Mouse (Mus musculus) liver, embryonic 14.5 days (tissue): ENCODE results near the gene 3300002I08Rik. TPM values are rescaled to one million over a fixed set of nuclear protein-coding genes. Genes with fewer than 3 reads are reported as not detected.

Experiments used
- ATAC-seq: fragments of 200-750 bp; cut with Nextera tagmentation; 2 replicates; pipeline ENCODE4 v1.8.0; 2017; ENCODE audit warnings: moderate number of reproducible peaks, mild to moderate bottlenecking, moderate library complexity; ENCODE audit not compliant: insufficient read depth
- DNase-seq, 3 experiments: peaks; one replicate each; pipeline ENCODE4 v3.0.0-alpha.2; 2012 to 2013; ENCODE audit warnings: low read depth in 3 of 3, low spot score in 3 of 3
- H3K27ac ChIP-seq: fragments of 300-500 bp; sonication (generic); 2 replicates; pipeline ENCODE4 v1.5.1; 2014; ENCODE audit warnings: moderate library complexity, mild to moderate bottlenecking, control low read depth, inconsistent platforms
- H3K27me3 ChIP-seq: fragments of 300-500 bp; sonication (generic); 2 replicates; pipeline ENCODE4 v1.6.1; 2014; ENCODE audit warnings: mild to moderate bottlenecking, low read length, moderate library complexity; ENCODE audit not compliant: control insufficient read depth, insufficient read depth
- H3K36me3 ChIP-seq: fragments of 300-500 bp; sonication (generic); replicated peaks from 2 replicates; pipeline ENCODE4 v1.6.1; 2014; ENCODE audit warnings: low read depth; ENCODE audit not compliant: control insufficient read depth, insufficient read depth
- H3K4me1 ChIP-seq, 2 experiments: fragments of 200-500 bp in 1 of 2; fragments of 300-500 bp in 1 of 2; sonication (generic) in 1 of 2; replicated peaks; 2 replicates each; pipeline ENCODE4 v1.6.1; 2012 to 2014; ENCODE audit warnings: antibody characterized with exemption in 1 of 2, inconsistent platforms in 1 of 2, low read length in 1 of 2; ENCODE audit not compliant: control insufficient read depth in 2 of 2, insufficient read depth in 2 of 2
- H3K4me2 ChIP-seq: fragments of 300-500 bp; sonication (generic); 2 replicates; pipeline ENCODE4 v1.6.1; 2014; ENCODE audit warnings: low read depth, mild to moderate bottlenecking, control low read depth, moderate library complexity
- H3K4me3 ChIP-seq, 2 experiments: fragments of 200-500 bp in 1 of 2; fragments of 300-500 bp in 1 of 2; sonication (generic) in 1 of 2; 2 replicates each; pipeline ENCODE4 v1.5.1; 2012 to 2014; ENCODE audit warnings: low read depth in 2 of 2, low read length in 2 of 2, mild to moderate bottlenecking in 2 of 2, control low read depth in 1 of 2, inconsistent platforms in 1 of 2, moderate library complexity in 1 of 2; ENCODE audit not compliant: insufficient read depth in 1 of 2
- H3K9ac ChIP-seq: fragments of 300-500 bp; sonication (generic); replicated peaks from 2 replicates; pipeline ENCODE4 v1.6.1; 2014; ENCODE audit warnings: mild to moderate bottlenecking, control low read depth, moderate library complexity
- H3K9me3 ChIP-seq: fragments of 300-500 bp; sonication (generic); 2 replicates; pipeline ENCODE4 v1.6.1; 2016; ENCODE audit warnings: low read length, mixed read lengths; ENCODE audit not compliant: control insufficient read depth
- CTCF ChIP-seq: IDR thresholded peaks from 2 replicates; pipeline ENCODE4 v1.5.1; 2016; ENCODE audit warnings: antibody characterized with exemption, low read depth, control low read depth
- EP300 ChIP-seq: IDR thresholded peaks from 2 replicates; pipeline ENCODE4 v1.6.1; 2016; ENCODE audit warnings: antibody characterized with exemption, low read depth
- WGBS: fragments of 180-500 bp; shearing (Covaris S2); extraction: QIAGEN DNeasy Blood & Tissue Kit; methylation state at CpG from one replicate; pipeline ENCODE4 v1.1.7; 2014; ENCODE audit not compliant: insufficient replicate concordance; 5-methylcytosine and 5-hydroxymethylcytosine counted together
- polyA plus RNA-seq, 2 experiments: library from polyadenylated mRNA; depleted of rRNA in 1 of 2; stranded (reverse) in 1 of 2; unstranded in 1 of 2; fragments of >200 nt; fragmentation: Nextera tagmentation in 1 of 2; extraction: Ambion mirVana in 1 of 2; gene quantifications; 2 replicates each; pipeline versions ENCODE4 v1.2.1 to v1.2.3; 2012 to 2014

The 3300002I08Rik gene
- polyA plus RNA-seq, 2 experiments, result 0.40 to 0.74 TPM

- DNase-seq (no peak), ATAC-seq (no peak)
- Histone ChIP-seq H3K4me1 (no peaks in the 10 kb centered on the region), H3K4me3 (no peak overlapping the region), H3K27me3 (no peaks in the 10 kb centered on the region), H3K27ac (no peak overlapping the region), H3K9ac (no peak overlapping the region), H3K4me2 (no peak overlapping the region), H3K9me3 (no peaks in the 10 kb centered on the region), H3K36me3 (no peaks in the 10 kb centered on the region)
- no peak for TF ChIP-seq EP300
- no peak for TF ChIP-seq CTCF
- WGBS, result 33% methylated on average over 1 of the region's 1 CpGs
Observed at GRCm38 (mm10) chr2:150299096-150299495, 63.5 kb downstream of the 3300002I08Rik start.

GRCm38 (mm10) chr2:150293669-150294068 lies 68.9 kb downstream of the 3300002I08Rik start:
- H3K27ac ChIP-seq, result no peak overlapping the region
- WGBS, result 51% methylated on average over 6 of the region's 6 CpGs
- no peaks in the 10 kb centered on the region for H3K36me3 ChIP-seq
- no peak for DNase-seq
- H3K4me1 ChIP-seq, result no peaks in the 10 kb centered on the region
- no peak overlapping the region for H3K4me3 ChIP-seq
- H3K4me2 ChIP-seq, result no peak overlapping the region
- TF ChIP-seq EP300, result no peak
- ATAC-seq, result no peak
- H3K9me3 ChIP-seq, result no peaks in the 10 kb centered on the region
- no peaks in the 10 kb centered on the region for H3K27me3 ChIP-seq
- H3K9ac ChIP-seq, result no peak overlapping the region

Other genes starting within 250 kb of the 3300002I08Rik start
- 0.48 and 0.81 TPM in 2 replicates for gene Zfp120, start 226.1 kb downstream of the 3300002I08Rik start, polyA plus RNA-seq (2012; rRNA removed)
- gene Zfp120, start 226.1 kb downstream of the 3300002I08Rik start, polyA plus RNA-seq (2014; fragmentation: Nextera tagmentation; extraction: Ambion mirVana), result 2.8 and 4.3 TPM in 2 replicates
- gene Gm10770, start 183.1 kb downstream of the 3300002I08Rik start, polyA plus RNA-seq (2012; rRNA removed), result not detected in 2 replicates
- not detected in 2 replicates for gene Gm10770, start 183.1 kb downstream of the 3300002I08Rik start, polyA plus RNA-seq (2014; fragmentation: Nextera tagmentation; extraction: Ambion mirVana)
- gene Gm14139, start 181.0 kb downstream of the 3300002I08Rik start, polyA plus RNA-seq (2012; rRNA removed), result 0.04 TPM in 1 of 2 replicates, not detected in the other
- gene Gm14139, start 181.0 kb downstream of the 3300002I08Rik start, polyA plus RNA-seq (2014; fragmentation: Nextera tagmentation; extraction: Ambion mirVana), result 0.08 TPM in 1 of 2 replicates, not detected in the other
- 0.15 and 0.23 TPM in 2 replicates for gene Zfp937, start 144.7 kb downstream of the 3300002I08Rik start, polyA plus RNA-seq (2012; rRNA removed)
- 0.72 and 0.75 TPM in 2 replicates for gene Zfp937, start 144.7 kb downstream of the 3300002I08Rik start, polyA plus RNA-seq (2014; fragmentation: Nextera tagmentation; extraction: Ambion mirVana)
- gene Gm21994, start 107.2 kb downstream of the 3300002I08Rik start, polyA plus RNA-seq (2012; rRNA removed), result 0.23 and 0.49 TPM in 2 replicates
- 0.29 and 0.71 TPM in 2 replicates for gene Gm21994, start 107.2 kb downstream of the 3300002I08Rik start, polyA plus RNA-seq (2014; fragmentation: Nextera tagmentation; extraction: Ambion mirVana)
- gene Gm14124, start 105.2 kb downstream of the 3300002I08Rik start, polyA plus RNA-seq (2012; rRNA removed), result not detected in 2 replicates
- gene Gm14124, start 105.2 kb downstream of the 3300002I08Rik start, polyA plus RNA-seq (2014; fragmentation: Nextera tagmentation; extraction: Ambion mirVana), result not detected in 2 replicates
- gene Gm10130, start 39.1 kb downstream of the 3300002I08Rik start, polyA plus RNA-seq (2012; rRNA removed), result not detected in 2 replicates
- 0.57 TPM in 1 of 2 replicates, not detected in the other for gene Gm10130, start 39.1 kb downstream of the 3300002I08Rik start, polyA plus RNA-seq (2014; fragmentation: Nextera tagmentation; extraction: Ambion mirVana)
- 0.12 and 0.19 TPM in 2 replicates for gene Zfp442, start 88.7 kb upstream of the 3300002I08Rik start, polyA plus RNA-seq (2012; rRNA removed)
- gene Zfp442, start 88.7 kb upstream of the 3300002I08Rik start, polyA plus RNA-seq (2014; fragmentation: Nextera tagmentation; extraction: Ambion mirVana), result 0.42 and 0.68 TPM in 2 replicates
- gene Zfp345, start 122.3 kb upstream of the 3300002I08Rik start, polyA plus RNA-seq (2012; rRNA removed), result 0.01 TPM in 1 of 2 replicates, not detected in the other
- 0.06 TPM in 1 of 2 replicates, not detected in the other for gene Zfp345, start 122.3 kb upstream of the 3300002I08Rik start, polyA plus RNA-seq (2014; fragmentation: Nextera tagmentation; extraction: Ambion mirVana)
- gene Cst7, start 207.7 kb upstream of the 3300002I08Rik start, polyA plus RNA-seq (2012; rRNA removed), result 2.6 and 3.1 TPM in 2 replicates
- 6.3 and 7.5 TPM in 2 replicates for gene Cst7, start 207.7 kb upstream of the 3300002I08Rik start, polyA plus RNA-seq (2014; fragmentation: Nextera tagmentation; extraction: Ambion mirVana)
- gene Apmap, start 245.8 kb upstream of the 3300002I08Rik start, polyA plus RNA-seq (2012; rRNA removed), result 14.3 and 18.5 TPM in 2 replicates
- gene Apmap, start 245.8 kb upstream of the 3300002I08Rik start, polyA plus RNA-seq (2014; fragmentation: Nextera tagmentation; extraction: Ambion mirVana), result 26.3 and 26.5 TPM in 2 replicates